Mouse (Mus musculus): Measurements from ENCODE around the gene Egfl6. TPM values are rescaled to one million over a fixed set of nuclear protein-coding genes. Genes with fewer than 3 reads are reported as not detected.

Egfl6 gene
- polyA plus RNA-seq (2016; fragmentation: Nextera tagmentation; extraction: Ambion mirVana): 10.7 and 12.4 TPM in 2 replicates

GRCm38 (mm10) chrX:166584947-166585824, at the start of gene Egfl6:
TSS of gene Egfl6 (minus strand) at chrX:166585720.
- ATAC-seq (ENCODE audit: low FRiP score, low read depth): peak; percentile 75
- H3K9ac ChIP-seq: 0 out of 2 replicates have a peak within 1 kb of the TSS, but pooled peaks have one; percentile 38
- peak within 1 kb of the TSS; percentile 31 for H3K4me3 ChIP-seq
- H3K27me3 ChIP-seq (replicated peaks): peaks cover 11% of the 10 kb centered on the region; the same call in 1 of the 2 replicates
- WGBS: 24% methylated on average over 39 of the region's 39 CpGs
- H3K9me3 ChIP-seq: no peaks in the 10 kb centered on the region
- H3K27ac ChIP-seq: no peak within 1 kb of the TSS
- peaks cover 5% of the 10 kb centered on the region; the same call in 1 of the 2 replicates for H3K4me1 ChIP-seq
- H3K4me2 ChIP-seq (replicated peaks): peak within 1 kb of the TSS; percentile 69
- no peaks in the 10 kb centered on the region for H3K36me3 ChIP-seq

DNA sequence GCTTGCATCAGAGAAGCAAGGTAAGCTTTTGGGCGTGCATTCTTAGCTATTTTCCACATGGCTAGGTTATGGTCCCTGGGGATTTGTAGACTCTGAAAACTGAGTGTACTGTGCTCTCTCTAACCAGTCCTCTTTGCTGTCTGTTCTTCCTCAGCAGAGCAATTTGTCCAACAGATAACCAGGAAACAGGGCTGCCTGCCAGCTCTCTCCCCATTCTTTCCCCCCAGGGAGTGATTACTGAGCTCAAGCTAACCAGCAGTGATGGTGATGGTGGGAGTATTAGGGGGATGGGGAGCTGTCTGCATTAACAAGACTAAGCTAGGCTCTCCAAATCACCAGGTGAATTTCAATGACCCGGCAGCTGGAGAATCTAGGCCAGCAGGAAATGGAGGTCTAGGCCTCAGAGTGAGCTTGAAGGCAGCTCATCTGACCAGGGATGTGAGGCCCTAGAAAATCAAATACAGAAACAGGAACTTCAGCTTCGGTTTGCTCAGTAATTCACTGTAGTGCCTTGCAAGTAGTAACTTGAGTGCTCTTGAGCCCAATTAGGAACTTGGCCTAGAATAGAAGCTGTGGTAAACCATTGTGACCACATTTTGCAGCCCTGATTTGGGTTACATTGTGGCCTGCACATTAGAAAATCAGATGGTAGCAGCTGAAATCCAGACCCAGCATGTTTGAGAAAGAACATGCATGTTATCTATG, 41.5 kb upstream of the Egfl6 start:
- no peaks in the 10 kb centered on the region for H3K9me3 ChIP-seq
- H3K4me3 ChIP-seq: no peak overlapping the region
- ATAC-seq (ENCODE audit: low FRiP score, low read depth): no peak
- H3K36me3 ChIP-seq: no peaks in the 10 kb centered on the region
- no peak overlapping the region for H3K9ac ChIP-seq
- no peak overlapping the region for H3K27ac ChIP-seq
- 57% methylated on average over 3 of the region's 3 CpGs for WGBS
- no peaks in the 10 kb centered on the region for H3K27me3 ChIP-seq (replicated peaks)
- H3K4me2 ChIP-seq (replicated peaks): no peak overlapping the region
- H3K4me1 ChIP-seq: no peaks in the 10 kb centered on the region

DNA sequence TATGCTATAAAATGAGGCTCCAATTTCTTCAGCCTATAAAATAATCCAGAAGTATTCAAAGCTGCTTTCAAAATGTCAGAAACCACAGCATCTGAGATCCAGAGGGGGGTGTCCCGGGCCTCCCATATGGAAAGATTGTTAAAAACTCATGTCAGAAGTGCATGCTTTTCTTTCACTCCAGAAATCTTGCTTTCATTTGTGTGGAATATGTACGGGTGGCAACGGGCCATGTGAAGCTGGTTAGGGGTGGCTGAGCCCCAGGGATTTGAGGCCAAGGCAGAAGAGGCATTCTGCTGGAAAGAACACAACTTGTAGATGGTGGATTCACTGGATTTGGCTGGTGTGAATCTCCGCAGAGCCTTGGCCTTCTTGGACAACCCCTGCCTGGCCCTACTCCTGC, 40.7 kb upstream of the Egfl6 start:
- Histone ChIP-seq H3K4me1 (no peaks in the 10 kb centered on the region), H3K4me2 (replicated peaks) (no peak overlapping the region), H3K27me3 (replicated peaks) (no peaks in the 10 kb centered on the region), H3K4me3 (no peak overlapping the region), H3K36me3 (no peaks in the 10 kb centered on the region), H3K9ac (no peak overlapping the region), H3K9me3 (no peaks in the 10 kb centered on the region), H3K27ac (no peak overlapping the region)
- WGBS: 81% methylated on average over 4 of the region's 4 CpGs
- no peak for ATAC-seq (ENCODE audit: low FRiP score, low read depth)

DNA sequence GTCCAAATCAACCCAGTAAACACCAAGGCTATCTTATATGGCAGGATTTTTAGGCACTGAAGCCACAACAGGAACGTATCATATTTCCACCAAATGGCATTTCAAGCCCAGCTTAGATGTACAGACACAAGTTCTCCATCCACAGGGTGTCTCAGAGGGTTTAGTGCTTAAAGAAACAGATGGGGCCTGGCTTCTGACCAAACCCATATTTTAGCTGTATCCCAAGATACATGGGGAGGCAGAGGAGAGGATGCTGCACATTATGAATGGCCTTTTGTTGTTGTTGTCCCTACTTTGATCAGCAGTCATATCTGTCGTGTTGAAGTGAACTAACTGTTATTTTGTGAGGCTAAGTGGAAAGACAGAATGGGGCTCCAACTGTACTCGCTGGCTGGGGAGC, 37.7 kb upstream of the Egfl6 start:
- Histone ChIP-seq H3K9ac (no peak overlapping the region), H3K9me3 (no peaks in the 10 kb centered on the region), H3K4me1 (no peaks in the 10 kb centered on the region), H3K4me3 (no peak overlapping the region), H3K36me3 (no peaks in the 10 kb centered on the region), H3K4me2 (replicated peaks) (no peak overlapping the region), H3K27ac (no peak overlapping the region), H3K27me3 (replicated peaks) (no peaks in the 10 kb centered on the region)
- ATAC-seq (ENCODE audit: low FRiP score, low read depth): no peak
- WGBS: 72% methylated on average over 3 of the region's 3 CpGs

- Histone ChIP-seq H3K4me3 (no peak overlapping the region), H3K27me3 (replicated peaks) (no peaks in the 10 kb centered on the region), H3K9me3 (no peaks in the 10 kb centered on the region), H3K36me3 (no peaks in the 10 kb centered on the region), H3K9ac (no peak overlapping the region), H3K4me2 (replicated peaks) (0 out of 2 replicates have a peak overlapping the region, but pooled peaks have one; percentile 1), H3K4me1 (no peaks in the 10 kb centered on the region), H3K27ac (no peak overlapping the region)
- WGBS: 42% methylated on average over 9 of the region's 9 CpGs
- ATAC-seq (ENCODE audit: low FRiP score, low read depth): peak; percentile 63; the same call in 1 of the 2 replicates
These were observed 36.2 kb upstream of the Egfl6 start for GRCm38 (mm10) chrX:166621560-166622301.

GRCm38 (mm10) chrX:166620900-166621299, 35.4 kb upstream of the Egfl6 start:
- Histone ChIP-seq H3K9ac (no peak overlapping the region), H3K36me3 (no peaks in the 10 kb centered on the region), H3K4me1 (no peaks in the 10 kb centered on the region), H3K4me3 (no peak overlapping the region), H3K27ac (no peak overlapping the region), H3K4me2 (replicated peaks) (peak overlapping the region; percentile 1; the same call in 1 of the 2 replicates), H3K27me3 (replicated peaks) (no peaks in the 10 kb centered on the region), H3K9me3 (no peaks in the 10 kb centered on the region)
- ATAC-seq (ENCODE audit: low FRiP score, low read depth): peak; percentile 4; the same call in 1 of the 2 replicates
- WGBS: 32% methylated on average over 6 of the region's 6 CpGs

DNA sequence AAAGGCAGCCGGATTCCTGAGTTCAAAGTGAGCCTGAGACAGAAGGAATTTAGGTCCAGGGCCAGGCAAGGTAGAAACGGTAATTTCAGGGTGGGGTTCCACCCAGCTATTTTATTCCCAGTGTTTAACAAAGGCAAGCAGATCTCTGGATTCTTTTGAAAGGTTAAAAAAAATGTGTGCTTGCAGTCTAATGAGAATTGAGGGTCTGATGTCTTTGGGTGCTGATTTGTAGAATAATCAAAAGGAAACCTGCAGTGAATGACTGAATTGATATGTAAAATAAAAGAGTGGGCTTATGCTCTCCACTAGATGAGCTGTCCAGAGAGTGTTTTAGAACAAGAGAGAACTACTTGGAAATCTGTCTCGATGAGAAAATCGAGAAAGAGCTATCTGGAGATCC, 33.6 kb upstream of the Egfl6 start:
- WGBS: 80% methylated on average over 4 of the region's 4 CpGs
- no peak overlapping the region for H3K4me3 ChIP-seq
- no peak overlapping the region for H3K27ac ChIP-seq
- no peak overlapping the region for H3K4me2 ChIP-seq (replicated peaks)
- H3K4me1 ChIP-seq: no peaks in the 10 kb centered on the region
- no peak overlapping the region for H3K9ac ChIP-seq
- H3K27me3 ChIP-seq (replicated peaks): no peaks in the 10 kb centered on the region
- no peaks in the 10 kb centered on the region for H3K9me3 ChIP-seq
- no peaks in the 10 kb centered on the region for H3K36me3 ChIP-seq
- ATAC-seq (ENCODE audit: low FRiP score, low read depth): no peak

- H3K9ac ChIP-seq: no peak overlapping the region
- H3K27me3 ChIP-seq (replicated peaks): no peaks in the 10 kb centered on the region
- H3K36me3 ChIP-seq: no peaks in the 10 kb centered on the region
- no peak for ATAC-seq (ENCODE audit: low FRiP score, low read depth)
- no peaks in the 10 kb centered on the region for H3K9me3 ChIP-seq
- H3K4me2 ChIP-seq (replicated peaks): no peak overlapping the region
- no peaks in the 10 kb centered on the region for H3K4me1 ChIP-seq
- WGBS: 70% methylated on average over 7 of the region's 7 CpGs
- no peak overlapping the region for H3K27ac ChIP-seq
- H3K4me3 ChIP-seq: no peak overlapping the region
These were observed 29.7 kb upstream of the Egfl6 start for GRCm38 (mm10) chrX:166615191-166615590.

GRCm38 (mm10) chrX:166576111-166576510, 9.4 kb downstream of the Egfl6 start:
- WGBS: 62% methylated on average over 1 of the region's 1 CpGs
- H3K9me3 ChIP-seq: no peaks in the 10 kb centered on the region
- H3K4me1 ChIP-seq: no peaks in the 10 kb centered on the region
- no peak for ATAC-seq (ENCODE audit: low FRiP score, low read depth)
- no peak overlapping the region for H3K4me3 ChIP-seq
- no peaks in the 10 kb centered on the region for H3K27me3 ChIP-seq (replicated peaks)
- no peak overlapping the region for H3K27ac ChIP-seq
- no peak overlapping the region for H3K9ac ChIP-seq
- H3K4me2 ChIP-seq (replicated peaks): no peak overlapping the region
- H3K36me3 ChIP-seq: no peaks in the 10 kb centered on the region

- H3K27ac ChIP-seq: no peak overlapping the region
- no peaks in the 10 kb centered on the region for H3K36me3 ChIP-seq
- H3K9ac ChIP-seq: no peak overlapping the region
- ATAC-seq (ENCODE audit: low FRiP score, low read depth): no peak
- H3K4me2 ChIP-seq (replicated peaks): no peak overlapping the region
- H3K9me3 ChIP-seq: no peaks in the 10 kb centered on the region
- H3K4me3 ChIP-seq: no peak overlapping the region
- no peaks in the 10 kb centered on the region for H3K4me1 ChIP-seq
- whole genome bisulfite sequencing: 88% methylated on average over 6 of the region's 6 CpGs
- H3K27me3 ChIP-seq (replicated peaks): no peaks in the 10 kb centered on the region
These were observed 19.5 kb downstream of the Egfl6 start for GRCm38 (mm10) chrX:166565983-166566382.

DNA sequence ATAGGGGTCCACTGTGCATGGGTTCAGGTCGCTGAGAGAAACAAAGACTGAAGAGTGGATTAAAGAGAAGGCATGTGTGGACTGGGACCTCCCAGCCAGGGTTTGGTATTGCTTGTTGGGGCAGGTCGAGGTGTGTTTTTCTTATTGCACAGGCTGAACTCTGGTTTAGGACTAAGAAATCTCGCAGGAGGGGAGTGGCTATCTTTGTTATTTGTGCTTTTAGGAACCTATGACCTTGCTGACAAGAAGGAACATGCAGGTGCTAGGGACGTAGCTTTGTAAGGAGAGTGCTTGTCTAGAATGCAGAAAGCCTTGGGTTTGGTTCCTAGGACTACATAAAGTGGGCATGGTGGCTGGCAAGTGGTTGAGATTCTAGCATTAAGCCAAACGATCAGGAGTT, 20.1 kb downstream of the Egfl6 start:
- Histone ChIP-seq H3K36me3 (no peaks in the 10 kb centered on the region), H3K27ac (no peak overlapping the region), H3K4me3 (no peak overlapping the region), H3K4me1 (no peaks in the 10 kb centered on the region), H3K27me3 (replicated peaks) (no peaks in the 10 kb centered on the region), H3K9ac (no peak overlapping the region), H3K4me2 (replicated peaks) (no peak overlapping the region), H3K9me3 (no peaks in the 10 kb centered on the region)
- WGBS: 67% methylated on average over 5 of the region's 5 CpGs
- no peak for ATAC-seq (ENCODE audit: low FRiP score, low read depth)

GRCm38 (mm10) chrX:166564900-166565299, 20.6 kb downstream of the Egfl6 start:
- H3K4me2 ChIP-seq (replicated peaks): no peak overlapping the region
- no peaks in the 10 kb centered on the region for H3K9me3 ChIP-seq
- no peaks in the 10 kb centered on the region for H3K27me3 ChIP-seq (replicated peaks)
- no peak overlapping the region for H3K27ac ChIP-seq
- H3K4me1 ChIP-seq: no peaks in the 10 kb centered on the region
- no peaks in the 10 kb centered on the region for H3K36me3 ChIP-seq
- no peak for ATAC-seq (ENCODE audit: low FRiP score, low read depth)
- no peak overlapping the region for H3K9ac ChIP-seq
- WGBS: 67% methylated on average over 5 of the region's 5 CpGs
- no peak overlapping the region for H3K4me3 ChIP-seq

Measured in neural tube, embryonic 12.5 days (tissue).